Mouse (Mus musculus): ENCODE results near the gene Zfp672.

DNA sequence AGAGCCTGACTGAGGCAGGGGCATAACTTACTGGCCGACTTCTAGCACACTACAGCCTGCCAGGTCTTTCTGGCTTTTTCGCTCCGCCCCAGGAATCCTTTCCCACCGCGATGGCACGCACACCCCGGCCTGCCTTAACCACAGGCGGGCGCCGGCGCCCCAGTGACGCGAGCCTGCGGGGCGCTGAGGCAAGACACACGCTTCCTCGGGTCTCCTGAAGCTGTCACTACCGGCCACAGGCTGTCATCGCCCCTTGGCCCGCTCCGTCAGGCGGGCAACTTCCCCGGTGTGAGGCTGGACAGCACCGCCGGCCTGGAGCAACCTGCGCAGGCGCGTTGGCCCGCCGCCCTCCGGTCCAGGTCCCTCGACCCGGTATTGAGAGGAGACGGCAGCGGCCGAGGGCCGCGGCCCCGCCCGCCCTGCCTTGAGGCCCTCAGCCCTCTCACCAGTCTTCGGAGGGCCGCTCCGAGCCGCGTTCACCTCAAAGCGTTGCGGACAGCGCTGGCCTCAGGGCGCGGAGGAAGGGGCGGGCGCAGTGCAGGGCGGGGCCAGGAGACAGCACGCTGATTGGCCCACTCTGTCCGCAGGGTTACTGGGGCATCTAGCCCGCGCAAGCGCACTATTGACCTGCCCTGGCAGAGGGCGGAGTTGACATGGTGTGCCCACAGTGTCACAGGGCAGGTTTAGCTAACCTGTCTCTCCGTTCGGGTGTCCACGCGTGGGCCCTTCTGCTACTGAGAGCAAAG is 7.1 kb downstream of the Zfp672 start:
- peak; percentile 77; the same call in 1 of the 2 replicates for TF ChIP-seq POLR2A (IDR thresholded peaks at IDR 0.05; ENCODE audit: low read depth, low read length)
- TF ChIP-seq CTCF (IDR thresholded peaks at IDR 0.05; ENCODE audit: extremely low read depth, insufficient read length, insufficient replicate concordance, low read depth, low read length) = no peak

Data from small intestine, adult 2 months (tissue).